9 mouse cellular contexts compared by ENCODE assay signal in the genomic region with DNA sequence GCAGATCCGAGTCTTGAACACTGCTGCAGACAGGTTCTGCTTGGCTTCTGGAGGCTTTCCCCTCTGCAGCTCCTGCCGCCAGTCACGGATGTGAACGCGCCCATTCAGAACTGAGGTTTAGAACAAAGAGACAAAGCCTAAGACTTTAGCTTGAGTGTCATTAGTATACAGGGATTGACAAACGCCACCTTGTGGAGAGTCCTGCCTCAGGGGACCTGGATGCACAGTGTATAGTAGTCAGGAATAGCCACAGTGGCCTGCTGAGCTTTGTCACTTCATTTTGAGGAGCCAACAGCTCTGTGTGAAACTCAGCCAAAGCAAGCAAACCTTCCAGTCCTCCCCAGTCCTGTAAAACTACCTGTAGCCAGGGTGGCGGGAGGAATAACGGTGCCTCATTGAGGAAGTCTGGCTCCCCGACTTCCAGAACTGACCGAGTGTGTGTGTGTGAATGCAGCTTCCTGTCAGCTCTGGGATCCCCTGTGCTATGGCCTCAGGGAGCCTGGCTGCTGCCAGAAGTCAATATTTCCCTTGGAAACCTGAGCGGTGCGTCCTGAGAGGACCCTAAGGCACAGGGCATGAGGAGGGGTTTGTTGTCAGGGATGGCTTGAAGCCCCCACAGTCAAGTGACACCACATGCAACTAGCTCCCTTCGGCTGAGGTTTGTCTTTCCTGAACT. TPM values are rescaled to one million over a fixed set of nuclear protein-coding genes. Genes with fewer than 3 reads are reported as not detected.
DNase-seq lines count a peak whose midpoint lies in the region; ATAC-seq and TF ChIP-seq lines count a peak whose summit lies in the region.
"Had no signal": no experiment of that assay in that cellular context is flagged by ENCODE, and none has a peak within 500 bp of the region (broad histone marks: within the 10 kb centered on the region; RNA-seq: fewer than 3 reads in every experiment).

No protein-coding gene starts in this region.

- peak; percentile 29 to 46 (median 34); a peak in 4 of 6 replicates for TF ChIP-seq CTCF in MEL (IDR thresholded peaks at IDR 0.05 in 2 of 3, conservative IDR thresholded peaks at IDR 0.05 in 1 of 3; ENCODE audit: control insufficient read depth in 1 of 3, insufficient read depth in 1 of 3, low read depth in 2 of 3, low read length in 3 of 3, poor library complexity in 1 of 3, severe bottlenecking in 1 of 3)

- peaks cover 55% of the 10 kb centered on the region for H3K36me3 ChIP-seq in forebrain, embryonic 14.5 days (ENCODE audit: control insufficient read depth, insufficient read depth, low read length)
- H3K36me3 ChIP-seq in forebrain, embryonic 16.5 days (ENCODE audit: control insufficient read depth, insufficient read depth) = peaks cover 21% of the 10 kb centered on the region
- peaks cover 70% of the 10 kb centered on the region for H3K36me3 ChIP-seq in limb, embryonic 15.5 days
- H3K36me3 ChIP-seq in limb, embryonic 10.5 days = peaks cover 88% of the 10 kb centered on the region
- H3K36me3 ChIP-seq in MEL (ENCODE audit: control insufficient read depth in 1 of 2, insufficient read depth in 2 of 2, low read length in 2 of 2) = peaks cover 6 to 16% of the 10 kb centered on the region in 2 experiments
- H3K36me3 ChIP-seq in heart, embryonic 11.5 days (ENCODE audit: control insufficient read depth, insufficient read depth, low read length) = peaks cover 9% of the 10 kb centered on the region; the same call in 1 of the 2 replicates

- no peak for TF ChIP-seq POLR2A in MEL (IDR thresholded peaks at IDR 0.05; ENCODE audit: control insufficient read depth in 1 of 2, insufficient read depth in 1 of 2, low read depth in 1 of 2, low read length in 2 of 2, poor library complexity in 1 of 2)

- no peak for TF ChIP-seq EP300 in MEL (IDR thresholded peaks at IDR 0.05; ENCODE audit: low read depth in 1 of 2, low read length in 2 of 2)

- no peak overlapping the region for H3K4me2 ChIP-seq in forebrain, embryonic 14.5 days (ENCODE audit: low read length)
- H3K4me2 ChIP-seq in forebrain, embryonic 16.5 days (ENCODE audit: low read length) = no peak overlapping the region
- no peak overlapping the region for H3K4me2 ChIP-seq in limb, embryonic 15.5 days
- H3K4me2 ChIP-seq in heart, embryonic 11.5 days = no peak overlapping the region

- H3K27ac ChIP-seq in forebrain, embryonic 14.5 days (ENCODE audit: low read depth, low read length) = no peak overlapping the region
- H3K27ac ChIP-seq in forebrain, embryonic 16.5 days (ENCODE audit: low read length) = no peak overlapping the region
- H3K27ac ChIP-seq in limb, embryonic 15.5 days = no peak overlapping the region
- no peak overlapping the region for H3K27ac ChIP-seq in limb, embryonic 10.5 days
- no peak overlapping the region for H3K27ac ChIP-seq in MEL (ENCODE audit: control insufficient read depth, low read depth, low read length)
- 0 out of 2 replicates have a peak overlapping the region, but pooled peaks have one; percentile 25 for H3K27ac ChIP-seq in heart, embryonic 11.5 days (ENCODE audit: low read depth, low read length)

- H3K79me2 ChIP-seq in MEL (ENCODE audit: control insufficient read depth, insufficient read depth, low read length, poor library complexity) = 0 out of 2 replicates have a peak, but pooled peaks cover 1% of the 10 kb centered on the region

- no peaks in the 10 kb centered on the region for H3K27me3 ChIP-seq in forebrain, embryonic 14.5 days (replicated peaks; ENCODE audit: control insufficient read depth, insufficient read depth, low read length)
- no peaks in the 10 kb centered on the region for H3K27me3 ChIP-seq in forebrain, embryonic 16.5 days (replicated peaks; ENCODE audit: control insufficient read depth, insufficient read depth, low read length)
- H3K27me3 ChIP-seq in limb, embryonic 15.5 days = no peaks in the 10 kb centered on the region
- no peaks in the 10 kb centered on the region for H3K27me3 ChIP-seq in limb, embryonic 10.5 days (ENCODE audit: low read depth, poor library complexity, severe bottlenecking)
- no peaks in the 10 kb centered on the region for H3K27me3 ChIP-seq in MEL (ENCODE audit: control insufficient read depth in 1 of 2, insufficient read depth in 2 of 2, low read length in 2 of 2)
- H3K27me3 ChIP-seq in heart, embryonic 11.5 days (ENCODE audit: control insufficient read depth, insufficient read depth, low read length) = no peaks in the 10 kb centered on the region

- H3K4me3 ChIP-seq in forebrain, embryonic 14.5 days (ENCODE audit: low read depth, low read length) = no peak overlapping the region
- no peak overlapping the region for H3K4me3 ChIP-seq in forebrain, embryonic 16.5 days (replicated peaks; ENCODE audit: low read length)
- no peak overlapping the region for H3K4me3 ChIP-seq in limb, embryonic 15.5 days
- no peak overlapping the region for H3K4me3 ChIP-seq in limb, embryonic 10.5 days
- H3K4me3 ChIP-seq in MEL (ENCODE audit: control insufficient read depth in 1 of 2, insufficient read depth in 1 of 2, low read depth in 2 of 2, low read length in 2 of 2) = no peak overlapping the region
- H3K4me3 ChIP-seq in heart, embryonic 11.5 days (ENCODE audit: low read depth, low read length) = no peak overlapping the region

- no peak overlapping the region for H3K9ac ChIP-seq in forebrain, embryonic 14.5 days (ENCODE audit: low read length)
- no peak overlapping the region for H3K9ac ChIP-seq in forebrain, embryonic 16.5 days (replicated peaks; ENCODE audit: low read depth, low read length)
- H3K9ac ChIP-seq in limb, embryonic 15.5 days = no peak overlapping the region
- H3K9ac ChIP-seq in MEL (ENCODE audit: control insufficient read depth, low read depth, low read length, poor library complexity, severe bottlenecking) = no peak overlapping the region
- H3K9ac ChIP-seq in heart, embryonic 11.5 days (ENCODE audit: low read depth, low read length) = peak overlapping the region; percentile 7; the same call in 1 of the 2 replicates

- TF ChIP-seq RAD21 in MEL (IDR thresholded peaks at IDR 0.05; ENCODE audit: low read depth, low read length) = no peak

- peak; percentile 43 for DNase-seq in forebrain, embryonic 14.5 days (ENCODE audit: low spot score)
- no peak for DNase-seq in limb, embryonic 10.5 days (ENCODE audit: low spot score)
- DNase-seq in MEL (ENCODE audit: low read depth, low spot score) = no peak
- DNase-seq in frontal cortex, postnatal 14 days (ENCODE audit: low spot score in 2 of 2) = no peak
- no peak for DNase-seq in spleen, postnatal 14 days (ENCODE audit: low spot score in 2 of 2)
- DNase-seq: thymus, adult 18-20 months had no signal

- 58% methylated on average over 13 of the region's 13 CpGs for WGBS in forebrain, embryonic 14.5 days
- 59% methylated on average over 13 of the region's 13 CpGs for WGBS in forebrain, embryonic 16.5 days
- WGBS in limb, embryonic 15.5 days = 74% methylated on average over 13 of the region's 13 CpGs
- WGBS in limb, embryonic 10.5 days = 82% methylated on average over 13 of the region's 13 CpGs
- WGBS in heart, embryonic 11.5 days (ENCODE audit: insufficient replicate concordance) = 73% methylated on average over 13 of the region's 13 CpGs

- no peak for ATAC-seq in forebrain, embryonic 14.5 days
- no peak for ATAC-seq in forebrain, embryonic 16.5 days
- ATAC-seq in limb, embryonic 15.5 days (ENCODE audit: insufficient number of reproducible peaks, low FRiP score, low TSS enrichment, low read depth) = 0 out of 2 replicates have a peak, but pooled peaks have one; percentile 57
- ATAC-seq in heart, embryonic 11.5 days (replicated peaks; ENCODE audit: insufficient number of reproducible peaks, low FRiP score, low TSS enrichment) = no peak

- no peaks in the 10 kb centered on the region for H3K4me1 ChIP-seq in forebrain, embryonic 14.5 days (ENCODE audit: control insufficient read depth, insufficient read depth, low read length)
- no peaks in the 10 kb centered on the region for H3K4me1 ChIP-seq in forebrain, embryonic 16.5 days (replicated peaks; ENCODE audit: control insufficient read depth, insufficient read depth, low read length)
- 0 out of 2 replicates have a peak, but pooled peaks cover 4% of the 10 kb centered on the region for H3K4me1 ChIP-seq in limb, embryonic 15.5 days
- no peaks in the 10 kb centered on the region for H3K4me1 ChIP-seq in limb, embryonic 10.5 days
- H3K4me1 ChIP-seq in MEL (ENCODE audit: control insufficient read depth in 1 of 2, insufficient read depth in 2 of 2, low read length in 2 of 2) = peaks cover 2 to 25% of the 10 kb centered on the region in 2 experiments
- peaks cover 24% of the 10 kb centered on the region for H3K4me1 ChIP-seq in heart, embryonic 11.5 days (ENCODE audit: control insufficient read depth, insufficient read depth, low read length)

- no peaks in the 10 kb centered on the region for H3K9me3 ChIP-seq in forebrain, embryonic 14.5 days (replicated peaks; ENCODE audit: control insufficient read depth, low read length)
- no peaks in the 10 kb centered on the region for H3K9me3 ChIP-seq in forebrain, embryonic 16.5 days (ENCODE audit: control insufficient read depth, low read length)
- H3K9me3 ChIP-seq in limb, embryonic 15.5 days = no peaks in the 10 kb centered on the region
- no peaks in the 10 kb centered on the region for H3K9me3 ChIP-seq in limb, embryonic 10.5 days (replicated peaks)
- no peaks in the 10 kb centered on the region for H3K9me3 ChIP-seq in MEL (replicated peaks; ENCODE audit: insufficient read depth, low read length)
- H3K9me3 ChIP-seq in heart, embryonic 11.5 days (replicated peaks; ENCODE audit: control insufficient read depth, low read length) = no peaks in the 10 kb centered on the region

RNA-seq across cellular contexts. Expression of a gene that starts 16.8 kb away (rescaled TPM):
- 6.1 and 8.3 TPM in 2 replicates for polyA plus RNA-seq in forebrain, embryonic 14.5 days (2014; fragmentation: Nextera tagmentation; extraction: Ambion mirVana)
- polyA plus RNA-seq in forebrain, embryonic 16.5 days (2015; fragmentation: Nextera tagmentation; extraction: Ambion mirVana) = 9.1 and 9.3 TPM in 2 replicates
- 9.0 and 9.1 TPM in 2 replicates for polyA plus RNA-seq in limb, embryonic 15.5 days (2015; fragmentation: Nextera tagmentation; extraction: Ambion mirVana)
- polyA plus RNA-seq in limb, embryonic 10.5 days (2016; fragmentation: Nextera tagmentation; extraction: Ambion mirVana) = 10.1 and 10.6 TPM in 2 replicates
- total RNA-seq in MEL (2012; rRNA removed) = 13.1 and 16.6 TPM in 2 replicates
- polyA plus RNA-seq in MEL (2012; ENCODE audit: insufficient read depth in 1 of 2, insufficient read length in 2 of 2, low read depth in 1 of 2, low replicate concordance in 2 of 2, missing spikeins in 1 of 2) = 10 to 100 TPM in 1 of 2 experiments, not detected in 1; 14.3 TPM
- polyA plus RNA-seq in heart, embryonic 11.5 days (2014; fragmentation: Nextera tagmentation; extraction: Ambion mirVana) = 4.6 and 4.9 TPM in 2 replicates

RNA-seq across cellular contexts. Expression of a gene that starts 24.8 kb away (rescaled TPM):
- polyA plus RNA-seq in forebrain, embryonic 14.5 days (2014; fragmentation: Nextera tagmentation; extraction: Ambion mirVana) = 14.5 and 15.2 TPM in 2 replicates
- polyA plus RNA-seq in forebrain, embryonic 16.5 days (2015; fragmentation: Nextera tagmentation; extraction: Ambion mirVana) = 13.0 and 15.9 TPM in 2 replicates
- polyA plus RNA-seq in limb, embryonic 15.5 days (2015; fragmentation: Nextera tagmentation; extraction: Ambion mirVana) = 11.6 and 12.4 TPM in 2 replicates
- polyA plus RNA-seq in limb, embryonic 10.5 days (2016; fragmentation: Nextera tagmentation; extraction: Ambion mirVana) = 7.3 and 11.5 TPM in 2 replicates
- 3.9 and 6.5 TPM in 2 replicates for total RNA-seq in MEL (2012; rRNA removed)
- 10 to 100 TPM in 1 of 2 experiments, not detected in 1; 11.4 TPM for polyA plus RNA-seq in MEL (2012; ENCODE audit: insufficient read depth in 1 of 2, insufficient read length in 2 of 2, low read depth in 1 of 2, low replicate concordance in 2 of 2, missing spikeins in 1 of 2)
- 10.5 and 11.4 TPM in 2 replicates for polyA plus RNA-seq in heart, embryonic 11.5 days (2014; fragmentation: Nextera tagmentation; extraction: Ambion mirVana)

RNA-seq across cellular contexts. Expression of a gene that starts 32.6 kb away (rescaled TPM):
- 0.88 and 1.4 TPM in 2 replicates for polyA plus RNA-seq in forebrain, embryonic 14.5 days (2014; fragmentation: Nextera tagmentation; extraction: Ambion mirVana)
- polyA plus RNA-seq in forebrain, embryonic 16.5 days (2015; fragmentation: Nextera tagmentation; extraction: Ambion mirVana) = 1.2 and 1.7 TPM in 2 replicates
- 12.1 and 16.4 TPM in 2 replicates for polyA plus RNA-seq in limb, embryonic 15.5 days (2015; fragmentation: Nextera tagmentation; extraction: Ambion mirVana)
- 4.2 and 8.0 TPM in 2 replicates for polyA plus RNA-seq in limb, embryonic 10.5 days (2016; fragmentation: Nextera tagmentation; extraction: Ambion mirVana)
- total RNA-seq in MEL (2012; rRNA removed) = not detected in 2 replicates
- polyA plus RNA-seq in MEL (2012; ENCODE audit: insufficient read depth in 1 of 2, insufficient read length in 2 of 2, low read depth in 1 of 2, low replicate concordance in 2 of 2, missing spikeins in 1 of 2) = under 1 TPM in 1 of 2 experiments, not detected in 1; 0.10 TPM
- 4.5 and 5.9 TPM in 2 replicates for polyA plus RNA-seq in heart, embryonic 11.5 days (2014; fragmentation: Nextera tagmentation; extraction: Ambion mirVana)
